Mouse (Mus musculus) intestine, embryonic 14.5 days (tissue): ENCODE data around the gene BC035947. TPM values are rescaled to one million over a fixed set of nuclear protein-coding genes. Genes with fewer than 3 reads are reported as not detected.
A peak's percentile ranks its signal among the peaks of the same experiment; 100 is the strongest.

Source experiments
- ATAC-seq: fragments of 200-750 bp; cut with Nextera tagmentation; replicated peaks from 2 replicates; pipeline ENCODE4 v1.8.0; 2017; ENCODE audit warnings: low read depth, moderate number of reproducible peaks, moderate TSS enrichment, moderate library complexity; ENCODE audit not compliant: low FRiP score, low TSS enrichment
- DNase-seq: peaks from one replicate; pipeline ENCODE4 v3.0.0-alpha.2; 2018; ENCODE audit warnings: low spot score
- H3K27ac ChIP-seq: fragments of 300-500 bp; sonication (generic); 2 replicates; pipeline ENCODE4 v1.5.1; 2014; ENCODE audit warnings: low read depth, mild to moderate bottlenecking, control low read depth
- H3K27me3 ChIP-seq: fragments of 300-500 bp; sonication (generic); replicated peaks from 2 replicates; pipeline ENCODE4 v1.6.1; 2014; ENCODE audit warnings: low read length, control low read depth; ENCODE audit not compliant: control insufficient read depth, insufficient read depth
- H3K36me3 ChIP-seq: fragments of 300-500 bp; sonication (generic); 2 replicates; pipeline ENCODE4 v1.6.1; 2014; ENCODE audit warnings: low read length, control low read depth; ENCODE audit not compliant: control insufficient read depth, insufficient read depth
- H3K4me1 ChIP-seq: fragments of 300-500 bp; sonication (generic); replicated peaks from 2 replicates; pipeline ENCODE4 v1.6.1; 2014; ENCODE audit warnings: low read length, control low read depth, mixed read lengths; ENCODE audit not compliant: control insufficient read depth, insufficient read depth
- H3K4me2 ChIP-seq: fragments of 300-500 bp; sonication (generic); 2 replicates; pipeline ENCODE4 v1.6.1; 2014; ENCODE audit warnings: low read length
- H3K4me3 ChIP-seq: fragments of 300-500 bp; sonication (generic); 2 replicates; pipeline ENCODE4 v1.5.1; 2014; ENCODE audit warnings: low read depth, low read length, control low read depth, mixed read lengths
- H3K9ac ChIP-seq: fragments of 300-500 bp; sonication (generic); 2 replicates; pipeline ENCODE4 v1.6.1; 2014; ENCODE audit warnings: mild to moderate bottlenecking, low read length
- H3K9me3 ChIP-seq: fragments of 300-500 bp; sonication (generic); 2 replicates; pipeline ENCODE4 v1.6.1; 2016; ENCODE audit warnings: low read length, control low read depth; ENCODE audit not compliant: control insufficient read depth
- WGBS: fragments of 180-500 bp; shearing (Covaris S2); extraction: QIAGEN DNeasy Blood & Tissue Kit; methylation state at CpG from one replicate; pipeline ENCODE4 v1.1.7; 2014; 5-methylcytosine and 5-hydroxymethylcytosine counted together
- polyA plus RNA-seq: library from polyadenylated mRNA; unstranded; fragments of >200 nt; fragmentation: Nextera tagmentation; extraction: Ambion mirVana; gene quantifications from 2 replicates; pipeline ENCODE4 v1.2.1, GENCODE M21; 2014

Gene BC035947
- polyA plus RNA-seq, 1 experiment from 2014 or later: 0.16 TPM

- 29% methylated on average over 19 of the region's 19 CpGs for WGBS
These were observed 24.6 kb upstream of the BC035947 start for GRCm38 (mm10) chr1:78536310-78537164.

DNA sequence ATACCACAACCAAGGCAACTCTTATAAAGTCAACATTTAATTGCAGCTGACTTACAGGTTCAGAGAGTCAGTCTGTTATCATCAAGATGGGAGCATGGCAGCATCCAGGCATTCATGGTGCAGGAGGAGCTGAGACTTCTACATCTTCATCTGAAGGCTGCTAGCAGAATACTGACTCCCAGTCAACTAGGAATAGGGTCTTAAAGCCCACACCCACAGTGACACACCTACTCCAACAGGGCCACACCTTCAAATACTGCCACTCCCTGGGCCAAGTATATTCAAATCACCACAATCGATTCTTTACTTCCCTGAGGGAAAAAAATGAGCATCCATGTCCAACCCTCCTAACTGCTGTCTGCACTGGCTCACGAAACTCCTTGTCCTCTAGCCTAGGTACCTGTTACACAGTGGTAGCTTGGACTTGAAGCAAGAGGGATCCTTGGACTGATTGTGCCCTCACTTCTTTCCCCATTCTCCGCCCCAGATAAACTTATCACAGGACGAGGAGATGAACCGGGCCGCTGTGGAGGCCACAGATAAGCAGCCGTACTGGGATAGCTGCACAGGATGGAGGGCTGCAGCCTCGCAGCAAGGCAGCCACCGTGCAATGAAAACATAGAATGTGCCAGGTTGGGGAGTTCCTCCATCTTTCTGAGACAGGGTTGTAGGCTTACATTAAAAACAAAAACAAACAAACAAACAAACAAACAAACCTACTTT lies 22.6 kb upstream of the BC035947 start:
- ATAC-seq (no peak), DNase-seq (no peak)
- Histone ChIP-seq H3K4me2 (no peak overlapping the region), H3K9ac (no peak overlapping the region), H3K27ac (no peak overlapping the region), H3K27me3 (no peaks in the 10 kb centered on the region), H3K36me3 (no peaks in the 10 kb centered on the region), H3K4me3 (no peak overlapping the region), H3K4me1 (no peaks in the 10 kb centered on the region), H3K9me3 (no peaks in the 10 kb centered on the region)
- 85% methylated on average over 9 of the region's 9 CpGs for WGBS

More at GRCm38 (mm10) chr1:78536310-78537164, 24.6 kb upstream of the BC035947 start:
- DNase-seq: peak; percentile 80
- Histone ChIP-seq H3K4me1 (no peaks in the 10 kb centered on the region), H3K4me3 (no peak overlapping the region), H3K36me3 (no peaks in the 10 kb centered on the region), H3K27ac (no peak overlapping the region), H3K9ac (no peak overlapping the region), H3K27me3 (no peaks in the 10 kb centered on the region), H3K4me2 (peak overlapping the region; percentile 49), H3K9me3 (no peaks in the 10 kb centered on the region)
- no peak; the same call in 1 of the 2 replicates for ATAC-seq

DNA sequence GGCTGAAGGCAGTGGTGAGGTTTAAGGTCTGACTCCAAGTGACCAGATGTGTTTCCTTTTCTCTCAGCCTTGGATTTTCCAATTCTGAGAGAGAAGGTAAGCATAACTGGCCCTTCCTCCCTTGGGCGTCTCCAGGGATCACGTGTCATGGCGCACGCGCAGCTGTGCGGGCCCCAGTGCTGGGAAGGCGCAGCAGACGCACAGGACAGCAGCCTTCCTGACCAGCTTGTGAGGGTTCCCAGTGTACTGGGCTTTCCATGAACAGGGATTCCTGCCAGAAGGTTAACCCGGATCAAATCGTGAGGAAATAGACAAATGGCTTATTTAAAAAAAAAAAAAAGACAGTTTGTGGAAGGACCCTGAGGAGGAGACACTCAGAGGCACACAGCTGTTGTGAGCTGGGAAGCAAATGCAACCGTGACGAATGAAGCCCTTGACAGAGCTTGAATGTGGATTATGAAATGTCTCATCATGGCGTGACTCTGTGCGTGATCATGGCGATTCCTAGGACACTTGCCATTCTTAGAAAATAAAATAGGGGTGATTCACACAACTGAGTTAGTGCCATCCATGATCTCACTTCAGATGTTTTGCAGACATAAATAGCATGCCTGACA lies 20.3 kb upstream of the BC035947 start:
- Histone ChIP-seq H3K4me3 (no peak overlapping the region), H3K36me3 (no peaks in the 10 kb centered on the region), H3K27ac (no peak overlapping the region), H3K4me2 (no peak overlapping the region), H3K27me3 (no peaks in the 10 kb centered on the region), H3K9ac (no peak overlapping the region), H3K4me1 (no peaks in the 10 kb centered on the region), H3K9me3 (no peaks in the 10 kb centered on the region)
- ATAC-seq (no peak), DNase-seq (no peak)
- 75% methylated on average over 15 of the region's 15 CpGs for WGBS

DNA sequence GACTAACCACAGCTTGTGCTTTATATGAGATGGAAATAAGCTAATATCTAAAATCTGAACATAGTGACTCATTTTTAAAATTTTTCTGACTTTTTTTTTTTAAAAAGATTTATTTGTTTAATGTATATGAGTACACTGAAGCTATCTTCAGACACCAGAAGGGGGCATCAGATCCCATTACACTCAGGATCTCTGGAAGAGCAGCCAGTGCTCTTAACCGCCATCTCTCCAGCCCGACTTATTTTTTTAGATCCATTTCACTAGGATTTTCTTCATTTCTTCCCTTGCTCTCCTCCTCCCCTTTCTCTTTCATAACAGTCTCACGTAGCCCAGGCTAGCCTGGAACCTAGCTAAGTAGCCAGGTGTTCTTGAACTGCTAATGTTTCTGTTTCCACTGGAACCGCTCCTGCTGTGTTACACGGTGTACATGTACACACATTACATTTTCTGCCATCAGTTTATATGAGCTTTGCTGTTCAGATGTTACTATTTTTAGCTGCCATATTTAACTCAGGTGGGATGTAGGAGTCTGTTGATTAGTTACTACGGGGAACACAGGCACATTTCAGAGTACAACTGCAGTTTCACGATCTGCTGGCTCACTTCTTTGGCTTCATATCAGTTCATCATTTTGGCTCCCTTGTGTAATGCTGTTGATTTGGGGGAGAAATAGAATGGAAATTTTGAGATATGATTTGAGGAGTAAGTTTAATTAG lies 18.7 kb upstream of the BC035947 start:
- ATAC-seq (no peak), DNase-seq (no peak)
- Histone ChIP-seq H3K4me1 (no peaks in the 10 kb centered on the region), H3K36me3 (no peaks in the 10 kb centered on the region), H3K4me2 (no peak overlapping the region), H3K27ac (no peak overlapping the region), H3K9ac (no peak overlapping the region), H3K4me3 (no peak overlapping the region), H3K27me3 (no peaks in the 10 kb centered on the region), H3K9me3 (no peaks in the 10 kb centered on the region)
- WGBS: 75% methylated on average over 7 of the region's 7 CpGs

DNA sequence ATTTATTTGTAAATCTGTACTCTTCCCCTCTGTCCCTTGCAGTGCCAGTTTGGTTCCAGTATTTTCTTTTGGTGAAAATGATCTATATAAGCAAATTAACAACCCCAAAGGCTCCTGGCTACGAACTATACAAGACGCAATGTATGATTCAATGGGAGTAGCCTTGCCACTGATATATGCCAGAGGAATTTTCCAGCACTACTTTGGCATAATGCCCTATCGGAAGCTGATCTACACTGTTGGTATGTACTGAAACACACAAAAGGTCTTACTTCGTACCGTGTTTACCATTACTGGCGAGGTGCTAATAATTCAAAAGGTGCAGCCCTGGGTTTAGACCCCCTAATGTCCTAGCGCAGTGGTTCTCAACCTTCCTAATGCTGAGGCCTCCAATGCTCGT lies 17.1 kb upstream of the BC035947 start:
- no peak for ATAC-seq
- no peak overlapping the region for H3K4me2 ChIP-seq
- H3K4me3 ChIP-seq: no peak overlapping the region

GRCm38 (mm10) chr1:78528356-78528755 lies 16.4 kb upstream of the BC035947 start:
- no peaks in the 10 kb centered on the region for H3K27me3 ChIP-seq
- no peak for DNase-seq
- no peak for ATAC-seq
- H3K4me1 ChIP-seq: no peaks in the 10 kb centered on the region
- no peaks in the 10 kb centered on the region for H3K9me3 ChIP-seq
- H3K27ac ChIP-seq: no peak overlapping the region
- WGBS: 88% methylated on average over 3 of the region's 3 CpGs
- no peaks in the 10 kb centered on the region for H3K36me3 ChIP-seq
- no peak overlapping the region for H3K9ac ChIP-seq
- no peak overlapping the region for H3K4me2 ChIP-seq
- H3K4me3 ChIP-seq: no peak overlapping the region

More for the DNA sequence above, 17.1 kb upstream of the BC035947 start:
- no peaks in the 10 kb centered on the region for H3K4me1 ChIP-seq
- H3K9ac ChIP-seq: no peak overlapping the region
- H3K27ac ChIP-seq: no peak overlapping the region
- no peak for DNase-seq
- no peaks in the 10 kb centered on the region for H3K9me3 ChIP-seq
- WGBS: 86% methylated on average over 8 of the region's 8 CpGs
- no peaks in the 10 kb centered on the region for H3K36me3 ChIP-seq
- no peaks in the 10 kb centered on the region for H3K27me3 ChIP-seq

DNA sequence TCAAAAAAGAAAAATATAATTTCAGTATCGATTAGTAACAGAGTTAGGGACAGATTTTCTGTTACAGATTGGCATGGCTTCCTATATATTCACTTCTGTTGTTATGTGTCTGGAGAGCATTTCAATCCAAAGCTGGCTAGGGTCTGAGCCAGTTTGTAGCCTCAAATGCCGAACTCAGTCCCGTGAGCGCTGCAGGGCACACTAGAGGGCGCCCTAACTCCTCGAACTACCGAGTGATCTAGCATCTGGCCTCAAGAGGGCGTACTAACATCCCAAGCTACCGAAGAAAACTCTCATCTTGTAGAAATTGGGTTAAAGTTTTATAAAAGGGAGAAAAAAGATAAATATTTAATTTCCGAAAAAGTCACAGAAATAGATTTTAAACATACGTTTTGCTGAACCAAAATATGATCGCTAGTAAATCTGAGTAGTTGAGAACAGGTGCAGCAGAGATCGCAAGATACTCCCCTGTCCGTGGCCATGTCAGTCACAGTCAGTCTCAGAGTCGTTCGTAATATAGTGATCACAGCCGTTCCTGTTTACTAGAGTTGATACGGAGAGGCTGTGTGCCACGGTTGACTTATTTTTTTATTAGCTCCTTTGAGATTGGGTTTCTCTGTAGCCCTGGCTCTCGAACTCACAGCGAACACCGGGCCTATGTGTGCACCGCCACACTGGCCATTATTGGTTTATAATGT lies 13.4 kb upstream of the BC035947 start:
- ATAC-seq (no peak), DNase-seq (peak; percentile 76)
- Histone ChIP-seq H3K4me2 (no peak overlapping the region), H3K4me1 (no peaks in the 10 kb centered on the region), H3K9ac (no peak overlapping the region), H3K4me3 (no peak overlapping the region), H3K36me3 (no peaks in the 10 kb centered on the region), H3K27ac (no peak overlapping the region), H3K9me3 (no peaks in the 10 kb centered on the region), H3K27me3 (no peaks in the 10 kb centered on the region)
- WGBS: 50% methylated on average over 23 of the region's 23 CpGs

- ATAC-seq (no peak), DNase-seq (no peak)
- Histone ChIP-seq H3K9ac (no peak overlapping the region), H3K27ac (no peak overlapping the region), H3K4me2 (no peak overlapping the region), H3K36me3 (no peaks in the 10 kb centered on the region), H3K4me1 (no peaks in the 10 kb centered on the region), H3K4me3 (no peak overlapping the region), H3K9me3 (no peaks in the 10 kb centered on the region), H3K27me3 (no peaks in the 10 kb centered on the region)
- WGBS: 87% methylated on average over 7 of the region's 7 CpGs
These were observed 6.9 kb upstream of the BC035947 start for GRCm38 (mm10) chr1:78518907-78519306.
